Mouse (Mus musculus) heart, adult 2 months (tissue): ENCODE results near the gene Erc2.

ENCODE experiments used
- CTCF ChIP-seq: fragments of 200-600 bp; IDR thresholded peaks from 2 replicates; pipeline ENCODE4 v1.8.1; 2022; ENCODE audit warnings: antibody characterized with exemption, mild to moderate bottlenecking, moderate library complexity
- EP300 ChIP-seq: fragments of 200-500 bp; IDR thresholded peaks from 2 replicates; pipeline ENCODE4 v1.6.1; 2011; ENCODE audit warnings: low read depth, low read length, control low read depth; ENCODE audit not compliant: insufficient read depth

DNA sequence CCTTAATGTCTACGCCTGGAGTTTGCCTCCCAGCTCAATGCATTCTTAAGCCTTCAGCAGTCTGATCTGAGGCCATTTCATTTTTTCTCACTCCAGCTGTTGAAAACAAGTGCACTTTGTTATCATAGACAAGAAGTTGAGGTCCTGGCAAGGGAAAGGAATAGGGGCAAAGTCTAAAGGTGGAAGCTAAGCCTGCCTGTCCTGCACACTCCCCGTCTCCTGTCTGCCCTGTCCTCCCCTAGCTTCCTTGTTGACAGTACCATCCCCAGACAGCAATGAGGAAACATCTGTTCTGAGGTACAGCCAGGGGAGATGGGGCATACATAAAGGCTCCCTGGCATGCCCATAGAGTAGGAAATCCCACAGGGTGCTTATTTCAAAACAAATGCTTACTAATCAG, 776.7 kb downstream of the Erc2 start:
- TF ChIP-seq CTCF (no peak), EP300 (no peak)
